Mouse (Mus musculus): ENCODE data around the gene Garem2. TPM values are rescaled to one million over a fixed set of nuclear protein-coding genes. Genes with fewer than 3 reads are reported as not detected.
"Not testable (repeated sequence)": the region's sequence is repeated elsewhere in the genome, so short reads cannot be mapped to it uniquely, and the experiment has no call there.

The Garem2 gene
- 13.4 TPM in 2 replicates for polyA plus RNA-seq (2014; fragmentation: Nextera tagmentation; extraction: Ambion mirVana)

DNA sequence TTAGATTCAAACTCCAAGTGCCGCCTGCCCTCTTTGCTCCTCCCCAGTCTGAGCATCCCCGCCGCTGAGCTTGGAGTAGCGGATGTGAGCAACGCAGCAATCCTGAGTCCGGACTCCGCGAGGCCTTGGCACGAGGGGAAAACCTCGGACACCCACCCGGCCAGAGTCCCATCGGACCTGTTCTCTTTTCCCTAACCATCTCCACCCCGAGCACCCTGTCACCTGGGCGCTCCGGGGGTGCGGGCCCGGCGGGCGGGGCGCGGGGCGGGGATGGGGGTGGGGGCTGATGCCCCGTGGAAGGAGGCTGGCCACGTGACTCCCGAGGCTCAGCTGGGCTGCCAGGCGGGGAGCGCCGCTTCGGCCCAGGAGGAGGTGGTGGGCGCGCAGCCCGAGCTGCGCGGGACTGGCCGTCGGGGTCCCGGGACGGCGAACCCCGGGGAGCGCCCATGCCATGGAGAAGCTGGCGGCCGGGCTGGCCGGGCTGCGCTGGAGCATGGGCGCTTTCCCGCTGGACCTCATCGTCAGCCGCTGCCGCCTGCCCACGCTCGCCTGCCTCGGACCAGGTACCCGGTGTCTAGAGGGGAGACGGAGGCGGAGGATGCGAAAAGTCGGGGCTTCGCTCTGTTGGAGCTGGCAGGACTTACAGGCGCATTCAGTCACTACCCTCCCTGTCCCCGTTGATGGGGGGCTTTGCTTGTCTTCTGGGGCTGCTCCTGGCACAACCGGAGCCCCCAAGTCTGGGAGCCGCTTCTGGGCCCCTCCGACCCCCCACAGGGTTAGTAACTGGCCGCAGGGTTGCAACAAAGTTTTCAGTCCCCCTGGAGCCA lies at the start of gene Garem2:
Gene Garem2, plus strand, starts transcription at position 321 of the 827 bp plus-strand sequence.
- peaks cover 28% of the 10 kb centered on the region for H3K4me1 ChIP-seq (replicated peaks; ENCODE audit: control insufficient read depth, insufficient read depth, low read length)
- ATAC-seq (ENCODE audit: low FRiP score): peak; percentile 38; the same call in 1 of the 2 replicates
- no peaks in the 10 kb centered on the region for H3K36me3 ChIP-seq (replicated peaks; ENCODE audit: control insufficient read depth, insufficient read depth)
- no peaks in the 10 kb centered on the region for H3K9me3 ChIP-seq (ENCODE audit: control insufficient read depth, low read length)
- peak within 1 kb of the TSS; percentile 84 for H3K27ac ChIP-seq
- H3K4me3 ChIP-seq (replicated peaks; ENCODE audit: low read length): peak within 1 kb of the TSS; percentile 70
- no peaks in the 10 kb centered on the region for H3K27me3 ChIP-seq (ENCODE audit: control insufficient read depth, insufficient read depth, low read length)
- peak within 1 kb of the TSS; percentile 84 for H3K9ac ChIP-seq
- under 1% methylated on average over 55 of the region's 65 CpGs for WGBS
- H3K4me2 ChIP-seq (replicated peaks): peak within 1 kb of the TSS; percentile 97
- DNase-seq (ENCODE audit: low spot score): peak; percentile 52

DNA sequence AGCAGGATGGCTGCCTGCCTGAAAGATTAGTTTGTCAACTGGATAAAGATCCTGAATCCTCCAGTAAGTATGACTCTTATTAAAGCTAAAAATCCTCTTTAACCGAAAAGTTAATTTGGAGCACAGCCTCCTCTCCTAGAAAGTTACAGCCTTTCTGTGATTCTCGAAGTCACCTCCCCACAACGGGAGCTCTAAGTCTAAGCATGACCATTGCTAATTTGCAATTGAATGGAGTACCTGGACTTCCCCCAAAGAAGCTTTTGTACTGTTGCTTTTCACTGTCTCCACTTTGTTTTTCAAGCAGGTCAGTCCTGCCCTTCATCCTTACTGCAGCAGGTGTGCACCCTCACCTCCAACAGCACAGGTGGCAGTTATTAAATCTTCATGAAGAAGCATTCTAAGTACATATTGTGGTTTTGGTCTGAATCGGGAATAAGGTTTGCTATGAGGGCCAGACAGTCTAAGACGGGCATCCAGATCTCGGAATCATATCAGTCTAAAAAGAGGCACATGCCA lies 46.7 kb upstream of the Garem2 start:
- Histone ChIP-seq H3K36me3 (replicated peaks; ENCODE audit: control insufficient read depth, insufficient read depth) (peaks cover 23% of the 10 kb centered on the region), H3K9ac (no peak overlapping the region), H3K27me3 (ENCODE audit: control insufficient read depth, insufficient read depth, low read length) (no peaks in the 10 kb centered on the region), H3K9me3 (ENCODE audit: control insufficient read depth, low read length) (no peaks in the 10 kb centered on the region), H3K27ac (no peak overlapping the region), H3K4me1 (replicated peaks; ENCODE audit: control insufficient read depth, insufficient read depth, low read length) (no peaks in the 10 kb centered on the region), H3K4me2 (replicated peaks) (no peak overlapping the region), H3K4me3 (replicated peaks; ENCODE audit: low read length) (no peak overlapping the region)
- ATAC-seq (ENCODE audit: low FRiP score) (no peak), DNase-seq (ENCODE audit: low spot score) (no peak)
- WGBS: 58% methylated on average over 6 of the region's 6 CpGs

DNA sequence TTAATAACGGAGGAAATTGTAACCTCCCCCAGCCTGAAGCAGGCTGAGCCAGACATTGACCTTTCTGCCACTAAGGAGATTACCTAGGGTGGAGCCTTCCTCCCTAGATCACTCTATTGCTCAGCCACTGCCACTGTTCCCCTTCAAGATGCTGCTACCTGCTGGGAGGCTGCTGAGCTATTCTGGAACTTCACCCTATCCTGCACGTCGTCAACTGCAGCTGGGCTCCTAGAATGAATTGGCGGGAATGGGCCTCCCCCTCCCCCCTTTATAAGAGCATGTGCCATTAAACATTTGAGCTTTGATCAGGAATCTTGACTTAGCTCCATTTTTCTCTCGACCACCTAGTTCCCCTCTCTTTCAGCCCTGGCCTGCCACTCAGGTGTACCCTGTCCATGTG lies 45.4 kb upstream of the Garem2 start:
- not testable (repeated sequence) for H3K4me1 ChIP-seq (replicated peaks; ENCODE audit: control insufficient read depth, insufficient read depth, low read length); DNase-seq (ENCODE audit: low spot score); H3K9ac ChIP-seq; H3K4me3 ChIP-seq (replicated peaks; ENCODE audit: low read length); H3K27ac ChIP-seq; H3K4me2 ChIP-seq (replicated peaks); H3K9me3 ChIP-seq (ENCODE audit: control insufficient read depth, low read length); H3K27me3 ChIP-seq (ENCODE audit: control insufficient read depth, insufficient read depth, low read length); ATAC-seq (ENCODE audit: low FRiP score)
- H3K36me3 ChIP-seq (replicated peaks; ENCODE audit: control insufficient read depth, insufficient read depth): peaks cover 33% of the 10 kb centered on the region
- WGBS: 70% methylated on average over 5 of the region's 5 CpGs

DNA sequence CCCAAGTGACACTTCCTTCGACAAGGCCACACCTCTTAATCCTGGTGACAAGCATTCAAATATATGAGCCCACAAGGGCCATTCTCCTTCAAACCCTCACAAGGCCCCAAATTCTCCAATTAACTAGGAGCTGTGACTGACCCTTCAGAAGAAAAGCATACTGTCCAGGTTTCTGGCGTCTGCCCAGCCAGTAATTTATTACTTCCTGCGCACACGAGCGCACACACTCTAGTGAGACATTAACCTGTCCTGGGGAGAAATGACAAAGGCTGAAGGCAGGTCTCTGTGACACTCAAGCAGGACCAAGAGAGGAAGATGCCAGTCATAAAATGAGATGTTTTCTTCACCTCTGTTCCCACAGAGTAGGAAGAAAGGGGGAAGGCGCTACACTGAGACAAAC lies 37.2 kb upstream of the Garem2 start:
- 74% methylated on average over 6 of the region's 6 CpGs for WGBS
- Histone ChIP-seq H3K27ac (no peak overlapping the region), H3K36me3 (replicated peaks; ENCODE audit: control insufficient read depth, insufficient read depth) (peaks cover 70% of the 10 kb centered on the region), H3K4me2 (replicated peaks) (no peak overlapping the region), H3K27me3 (ENCODE audit: control insufficient read depth, insufficient read depth, low read length) (no peaks in the 10 kb centered on the region), H3K9ac (no peak overlapping the region), H3K4me3 (replicated peaks; ENCODE audit: low read length) (no peak overlapping the region), H3K4me1 (replicated peaks; ENCODE audit: control insufficient read depth, insufficient read depth, low read length) (peaks cover 4% of the 10 kb centered on the region; the same call in 1 of the 2 replicates), H3K9me3 (ENCODE audit: control insufficient read depth, low read length) (no peaks in the 10 kb centered on the region)
- DNase-seq (ENCODE audit: low spot score): no peak
- no peak for ATAC-seq (ENCODE audit: low FRiP score)

DNA sequence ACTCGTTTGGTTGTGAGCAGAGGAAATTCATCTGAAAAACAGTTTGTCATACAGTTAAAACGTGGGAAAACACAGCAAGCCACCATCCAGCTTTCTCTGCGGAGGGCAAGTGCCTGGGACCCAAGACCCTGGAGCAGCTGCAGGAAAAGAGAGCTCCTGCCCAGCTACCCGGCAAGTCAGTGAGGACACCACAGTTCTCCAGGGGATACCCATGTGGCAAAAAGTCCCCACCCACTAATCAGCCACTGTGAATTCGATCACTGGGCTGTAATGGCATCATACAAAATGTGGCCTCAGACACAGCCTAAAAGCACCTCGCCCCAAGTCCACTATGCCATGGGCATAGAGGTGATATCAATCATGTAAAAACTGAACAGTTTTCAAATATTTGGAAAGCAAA lies 33.3 kb upstream of the Garem2 start:
- H3K4me3 ChIP-seq (replicated peaks; ENCODE audit: low read length): no peak overlapping the region
- H3K9me3 ChIP-seq (ENCODE audit: control insufficient read depth, low read length): no peaks in the 10 kb centered on the region
- no peak for DNase-seq (ENCODE audit: low spot score)
- no peak overlapping the region for H3K4me2 ChIP-seq (replicated peaks)
- peaks cover 6% of the 10 kb centered on the region; the same call in 1 of the 2 replicates for H3K4me1 ChIP-seq (replicated peaks; ENCODE audit: control insufficient read depth, insufficient read depth, low read length)
- no peak for ATAC-seq (ENCODE audit: low FRiP score)
- H3K9ac ChIP-seq: no peak overlapping the region
- H3K27ac ChIP-seq: no peak overlapping the region
- H3K36me3 ChIP-seq (replicated peaks; ENCODE audit: control insufficient read depth, insufficient read depth): peaks cover 42% of the 10 kb centered on the region
- WGBS: 84% methylated on average over 6 of the region's 6 CpGs
- H3K27me3 ChIP-seq (ENCODE audit: control insufficient read depth, insufficient read depth, low read length): no peaks in the 10 kb centered on the region

DNA sequence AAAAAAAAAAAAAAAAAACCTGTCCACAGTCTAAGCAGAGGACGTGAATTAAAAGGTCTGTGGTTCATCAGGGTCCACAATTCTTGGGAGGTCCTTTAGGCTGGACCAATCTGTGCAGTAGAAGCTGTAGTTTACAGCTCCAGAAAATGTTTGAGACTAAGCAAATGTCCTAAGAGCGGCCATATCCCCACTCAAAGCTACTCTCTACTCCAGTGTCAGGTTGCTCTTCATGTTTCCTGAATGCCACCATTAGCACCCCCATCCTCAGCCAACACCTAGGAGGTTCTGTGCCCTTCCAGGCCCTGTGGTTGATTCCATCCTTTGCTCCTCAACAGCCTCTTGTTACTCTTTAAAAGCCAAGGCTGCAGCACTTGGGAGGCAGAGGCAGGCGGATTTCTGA lies 32.6 kb upstream of the Garem2 start:
- Histone ChIP-seq H3K4me1 (replicated peaks; ENCODE audit: control insufficient read depth, insufficient read depth, low read length) (peaks cover 6% of the 10 kb centered on the region; the same call in 1 of the 2 replicates), H3K4me3 (replicated peaks; ENCODE audit: low read length) (peak overlapping the region; percentile 60), H3K4me2 (replicated peaks) (peak overlapping the region; percentile 93), H3K36me3 (replicated peaks; ENCODE audit: control insufficient read depth, insufficient read depth) (peaks cover 35% of the 10 kb centered on the region), H3K9ac (peak overlapping the region; percentile 73), H3K9me3 (ENCODE audit: control insufficient read depth, low read length) (no peaks in the 10 kb centered on the region), H3K27me3 (ENCODE audit: control insufficient read depth, insufficient read depth, low read length) (no peaks in the 10 kb centered on the region), H3K27ac (no peak overlapping the region)
- ATAC-seq (ENCODE audit: low FRiP score) (no peak), DNase-seq (ENCODE audit: low spot score) (no peak)
- WGBS: 55% methylated on average over 3 of the region's 3 CpGs

DNA sequence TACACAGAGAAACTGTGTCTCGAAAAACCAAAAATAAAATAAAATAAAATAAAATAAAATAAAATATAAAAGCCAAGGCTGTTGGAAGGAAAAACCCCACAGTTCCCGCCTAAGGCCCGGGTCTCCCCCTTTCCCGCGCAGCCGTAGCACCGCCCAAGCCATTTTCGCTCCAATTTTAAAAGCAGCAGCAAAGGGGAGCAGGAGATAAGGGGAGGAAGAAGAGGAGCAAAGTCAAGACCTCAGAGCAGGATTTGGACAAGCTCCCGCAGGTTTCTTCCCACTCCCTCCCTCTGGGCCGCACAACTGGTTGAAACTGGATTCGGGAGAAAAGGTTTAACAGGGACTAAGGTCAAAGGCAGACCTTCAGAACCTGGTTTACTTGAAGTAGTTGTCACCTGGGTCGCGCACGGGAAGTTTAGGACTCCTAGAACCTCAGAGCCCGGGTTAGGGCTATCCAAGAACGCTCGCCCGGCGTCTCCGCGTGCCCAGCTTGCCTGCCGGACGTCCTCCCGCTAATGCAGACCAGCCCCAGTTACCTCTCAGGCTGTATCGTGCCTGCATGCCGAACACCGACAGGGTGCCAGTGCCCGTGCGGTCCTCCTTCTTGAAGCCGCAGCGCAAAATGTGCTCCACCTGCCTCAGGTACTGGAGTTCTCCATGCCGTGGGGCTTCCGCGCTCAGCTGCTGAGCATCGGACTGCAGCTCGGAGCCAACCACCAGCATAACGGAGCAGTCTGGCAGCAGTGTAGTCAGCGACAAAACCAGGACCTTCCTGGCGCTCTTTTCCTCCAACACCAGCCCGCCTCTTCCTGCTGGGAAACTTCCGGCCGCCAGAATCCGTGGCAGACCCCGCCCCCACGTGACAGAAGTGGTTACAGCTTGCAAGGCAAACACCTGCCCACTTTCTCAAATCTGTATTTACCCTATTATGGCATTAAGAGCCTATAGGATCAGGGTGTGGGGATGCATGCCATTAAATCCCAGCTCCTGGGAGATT lies 31.8 kb upstream of the Garem2 start, which contains the start of gene Tyms:
Gene Tyms, minus strand, starts transcription at position 793 of the 997 bp plus-strand sequence.
- Histone ChIP-seq H3K4me2 (replicated peaks) (peak within 1 kb of the TSS; percentile 93), H3K4me1 (replicated peaks; ENCODE audit: control insufficient read depth, insufficient read depth, low read length) (peaks cover 6% of the 10 kb centered on the region; the same call in 1 of the 2 replicates), H3K9me3 (ENCODE audit: control insufficient read depth, low read length) (no peaks in the 10 kb centered on the region), H3K9ac (peak within 1 kb of the TSS; percentile 73), H3K36me3 (replicated peaks; ENCODE audit: control insufficient read depth, insufficient read depth) (peaks cover 28% of the 10 kb centered on the region), H3K27ac (peak within 1 kb of the TSS; percentile 75), H3K27me3 (ENCODE audit: control insufficient read depth, insufficient read depth, low read length) (no peaks in the 10 kb centered on the region), H3K4me3 (replicated peaks; ENCODE audit: low read length) (peak within 1 kb of the TSS; percentile 60)
- ATAC-seq (ENCODE audit: low FRiP score): peak; percentile 92
- peak; percentile 81 for DNase-seq (ENCODE audit: low spot score)
- 2% methylated on average over 45 of the region's 45 CpGs for WGBS

DNA sequence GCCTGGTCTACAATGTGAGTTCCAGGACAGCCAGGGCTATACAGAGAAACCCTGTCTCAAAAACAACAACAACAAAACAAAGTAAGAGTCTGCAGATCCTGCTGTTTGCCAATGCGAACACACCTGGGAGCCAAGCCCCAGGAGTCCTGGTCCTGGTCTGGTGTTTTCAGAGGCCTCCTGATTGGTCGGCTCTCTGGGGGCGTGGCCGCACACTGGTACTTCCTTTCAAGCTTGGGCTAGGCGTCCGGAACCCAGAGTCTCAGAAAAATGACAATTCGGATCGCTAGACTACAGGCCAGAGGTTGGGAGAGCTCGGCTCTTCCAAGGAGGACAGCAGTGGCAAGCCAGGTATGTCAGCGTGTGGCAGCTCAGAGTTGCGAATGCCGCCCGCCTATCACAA lies 12.3 kb upstream of the Garem2 start:
- ATAC-seq (ENCODE audit: low FRiP score): no peak
- Histone ChIP-seq H3K4me3 (replicated peaks; ENCODE audit: low read length) (no peak overlapping the region), H3K27me3 (ENCODE audit: control insufficient read depth, insufficient read depth, low read length) (no peaks in the 10 kb centered on the region), H3K4me1 (replicated peaks; ENCODE audit: control insufficient read depth, insufficient read depth, low read length) (no peaks in the 10 kb centered on the region), H3K36me3 (replicated peaks; ENCODE audit: control insufficient read depth, insufficient read depth) (no peaks in the 10 kb centered on the region), H3K9me3 (ENCODE audit: control insufficient read depth, low read length) (no peaks in the 10 kb centered on the region), H3K27ac (no peak overlapping the region), H3K9ac (no peak overlapping the region), H3K4me2 (replicated peaks) (no peak overlapping the region)
- DNase-seq (ENCODE audit: low spot score): no peak
- 67% methylated on average over 13 of the region's 13 CpGs for WGBS

DNA sequence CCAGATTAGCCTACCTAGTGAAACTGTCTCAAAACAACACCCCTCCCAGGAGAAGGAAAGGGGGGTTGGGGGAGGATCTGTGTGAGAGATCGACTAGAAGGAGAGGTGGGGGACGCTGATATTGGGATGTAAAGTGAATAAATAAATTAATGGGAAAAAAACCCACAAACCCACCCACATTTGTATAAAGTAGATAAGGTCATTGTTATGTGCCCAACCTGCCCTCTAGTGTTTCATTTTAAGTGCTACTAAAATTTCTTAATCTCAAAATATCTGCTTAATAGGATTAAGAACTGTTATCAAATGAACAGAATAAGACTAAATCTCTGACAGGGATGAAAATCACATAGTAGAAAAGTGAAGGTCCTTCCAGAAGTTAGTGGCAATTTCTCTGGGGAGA lies 10.6 kb upstream of the Garem2 start:
- Histone ChIP-seq H3K9ac (no peak overlapping the region), H3K4me3 (replicated peaks; ENCODE audit: low read length) (no peak overlapping the region), H3K4me2 (replicated peaks) (no peak overlapping the region), H3K27ac (no peak overlapping the region), H3K9me3 (ENCODE audit: control insufficient read depth, low read length) (no peaks in the 10 kb centered on the region), H3K4me1 (replicated peaks; ENCODE audit: control insufficient read depth, insufficient read depth, low read length) (no peaks in the 10 kb centered on the region), H3K36me3 (replicated peaks; ENCODE audit: control insufficient read depth, insufficient read depth) (no peaks in the 10 kb centered on the region), H3K27me3 (ENCODE audit: control insufficient read depth, insufficient read depth, low read length) (no peaks in the 10 kb centered on the region)
- no peak for DNase-seq (ENCODE audit: low spot score)
- 68% methylated on average over 2 of the region's 2 CpGs for WGBS
- ATAC-seq (ENCODE audit: low FRiP score): no peak

Data from hindbrain, embryonic 14.5 days (tissue).